Comparison of ENCODE assay signal across 8 mouse cellular contexts in genomic region chr1:133492986-133493741, GRCm38 (mm10).
A peak's percentile ranks its signal among the peaks of the same experiment; 100 is the strongest.
DNase-seq lines count a peak whose midpoint lies in the region; ATAC-seq and TF ChIP-seq lines count a peak whose summit lies in the region.

No protein-coding gene starts in this region.

- H3K9ac ChIP-seq in forebrain, embryonic 12.5 days = peak overlapping the region; percentile 68
- H3K9ac ChIP-seq in lung, embryonic 14.5 days = peak overlapping the region; percentile 66

- H3K27me3 ChIP-seq in forebrain, embryonic 12.5 days = no peaks in the 10 kb centered on the region
- no peaks in the 10 kb centered on the region for H3K27me3 ChIP-seq in lung, embryonic 14.5 days (ENCODE audit: insufficient read depth, low read length)

- intact Hi-C loops in heart, postnatal 25 days (cut with DNase I) = loop anchor here (2.0 kb wide), 3 partner anchors 40 to 108 kb away; no protein-coding TSS in a partner anchor

- H3K27ac ChIP-seq in forebrain, embryonic 12.5 days = peak overlapping the region; percentile 98
- peak overlapping the region; percentile 89 for H3K27ac ChIP-seq in lung, embryonic 14.5 days (ENCODE audit: low read depth)

- H3K4me2 ChIP-seq in forebrain, embryonic 12.5 days = peak overlapping the region; percentile 62
- peak overlapping the region; percentile 94 for H3K4me2 ChIP-seq in lung, embryonic 14.5 days

- peak; percentile 11 to 25 for DNase-seq in frontal cortex, postnatal 10 days (ENCODE audit: low spot score in 2 of 2)
- DNase-seq in heart, postnatal 25 days (ENCODE audit: low spot score) = peak; percentile 64
- peak; percentile 75 to 80 for DNase-seq in kidney, postnatal 36 days
- peak; percentile 78 for DNase-seq in lung, embryonic 14.5 days
- DNase-seq in ovary, postnatal 14 days (ENCODE audit: low spot score) = peak; percentile 27
- DNase-seq in thymus, postnatal 4 days = peak; percentile 66

- TF ChIP-seq CTCF in lung, embryonic 14.5 days (IDR thresholded peaks at IDR 0.05; ENCODE audit: low read depth) = no peak

- H3K36me3 ChIP-seq in forebrain, embryonic 12.5 days (replicated peaks) = no peaks in the 10 kb centered on the region
- no peaks in the 10 kb centered on the region for H3K36me3 ChIP-seq in lung, embryonic 14.5 days (ENCODE audit: insufficient read depth)

- H3K9me3 ChIP-seq in forebrain, embryonic 12.5 days = no peaks in the 10 kb centered on the region
- H3K9me3 ChIP-seq in lung, embryonic 14.5 days (ENCODE audit: low read depth, low read length) = no peaks in the 10 kb centered on the region

- peaks cover 35% of the 10 kb centered on the region for H3K4me1 ChIP-seq in forebrain, embryonic 12.5 days
- H3K4me1 ChIP-seq in lung, embryonic 14.5 days (ENCODE audit: insufficient read depth) = peaks cover 17% of the 10 kb centered on the region

- no peak for ATAC-seq in frontal cortex, adult (ENCODE audit: low TSS enrichment)
- ATAC-seq in forebrain, embryonic 12.5 days (ENCODE audit: low FRiP score) = peak; percentile 65
- ATAC-seq in lung, embryonic 14.5 days (ENCODE audit: insufficient read depth) = peak; percentile 74

- under 1% methylated on average over 29 of the region's 29 CpGs for WGBS in forebrain, embryonic 12.5 days
- 2% methylated on average over 29 of the region's 29 CpGs for WGBS in lung, embryonic 14.5 days

- H3K4me3 ChIP-seq in forebrain, embryonic 12.5 days (replicated peaks) = peak overlapping the region; percentile 27
- H3K4me3 ChIP-seq in lung, embryonic 14.5 days (ENCODE audit: low read depth, low read length) = peak overlapping the region; percentile 35

Comparison
In these comparisons a context has a peak if more than half of its experiments do, and no peak if none do; other contexts are left out.
1. DNase-seq: peak in every context shown above with its lines; median percentile 78 in lung, embryonic 14.5 days; 78 in kidney, postnatal 36 days; 66 in thymus, postnatal 4 days; 64 in heart, postnatal 25 days; 27 in ovary, postnatal 14 days; 18 in frontal cortex, postnatal 10 days.